Mouse (Mus musculus) heart, adult 2 months (tissue): ENCODE measurements around the gene Arrdc3. TPM values are rescaled to one million over a fixed set of nuclear protein-coding genes. Genes with fewer than 3 reads are reported as not detected.

ENCODE experiments used
- DNase-seq, 2 experiments: peaks; one replicate each; pipeline ENCODE4 v3.0.0; 2021
- H3K27ac ChIP-seq: fragments of 200-600 bp; 2 replicates; pipeline ENCODE4 v1.8.1; 2022
- H3K27me3 ChIP-seq: fragments of 200-500 bp; 2 replicates; pipeline ENCODE4 v1.6.1; 2012; ENCODE audit warnings: mild to moderate bottlenecking, low read length, inconsistent platforms, mixed read lengths; ENCODE audit not compliant: control insufficient read depth, insufficient read depth
- H3K36me3 ChIP-seq: fragments of 200-500 bp; 2 replicates; pipeline ENCODE4 v1.6.1; 2012; ENCODE audit warnings: low read length, inconsistent platforms; ENCODE audit not compliant: control insufficient read depth, insufficient read depth
- H3K4me1 ChIP-seq: fragments of 200-500 bp; 2 replicates; pipeline ENCODE4 v1.6.1; 2011; ENCODE audit warnings: low read length; ENCODE audit not compliant: control insufficient read depth, insufficient read depth
- H3K4me3 ChIP-seq: fragments of 200-600 bp; 2 replicates; pipeline ENCODE4 v1.8.1; 2022
- H3K79me2 ChIP-seq: fragments of 200-500 bp; replicated peaks from 2 replicates; pipeline ENCODE4 v1.6.1; 2012; ENCODE audit warnings: mild to moderate bottlenecking, inconsistent platforms, low read length, moderate library complexity, mixed read lengths; ENCODE audit not compliant: control insufficient read depth, insufficient read depth
- H3K9ac ChIP-seq: fragments of 200-500 bp; 2 replicates; pipeline ENCODE4 v1.6.1; 2012; ENCODE audit warnings: low read depth, mild to moderate bottlenecking, control low read depth, inconsistent platforms, low read length, mixed read lengths
- CTCF ChIP-seq: fragments of 200-600 bp; IDR thresholded peaks from 2 replicates; pipeline ENCODE4 v1.8.1; 2022; ENCODE audit warnings: antibody characterized with exemption, mild to moderate bottlenecking, moderate library complexity
- EP300 ChIP-seq: fragments of 200-500 bp; IDR thresholded peaks from 2 replicates; pipeline ENCODE4 v1.6.1; 2011; ENCODE audit warnings: low read depth, low read length, control low read depth; ENCODE audit not compliant: insufficient read depth
- POLR2A ChIP-seq: fragments of 200-500 bp; IDR thresholded peaks from 2 replicates; pipeline ENCODE4 v1.6.1; 2011; ENCODE audit warnings: mild to moderate bottlenecking, low read depth, low read length, control low read depth; ENCODE audit not compliant: insufficient read depth
- WGBS: fragments of 180-500 bp; shearing (Covaris S2); methylation state at CpG from one replicate; pipeline ENCODE4 v1.1.7; 2018; 5-methylcytosine and 5-hydroxymethylcytosine counted together
- intact Hi-C: fragments of 180-260 bp; cut with DNase I; formaldehyde crosslinking; loops from one replicate; pipeline ENCODE4 v1.15.1; 2025
- polyA plus RNA-seq: library from polyadenylated mRNA; depleted of rRNA; stranded (reverse); fragments of >200 nt; gene quantifications from 2 replicates; pipeline ENCODE4 v1.2.3, GENCODE M21; 2012
- total RNA-seq, 2 experiments: library from RNA; stranded (reverse); gene quantifications; 2 replicates each; pipeline ENCODE4 v1.2.3; 2021

The Arrdc3 gene
- total and polyA plus RNA-seq, 3 experiments, result 25.8 to 30.5 (median 29.3) TPM

DNA sequence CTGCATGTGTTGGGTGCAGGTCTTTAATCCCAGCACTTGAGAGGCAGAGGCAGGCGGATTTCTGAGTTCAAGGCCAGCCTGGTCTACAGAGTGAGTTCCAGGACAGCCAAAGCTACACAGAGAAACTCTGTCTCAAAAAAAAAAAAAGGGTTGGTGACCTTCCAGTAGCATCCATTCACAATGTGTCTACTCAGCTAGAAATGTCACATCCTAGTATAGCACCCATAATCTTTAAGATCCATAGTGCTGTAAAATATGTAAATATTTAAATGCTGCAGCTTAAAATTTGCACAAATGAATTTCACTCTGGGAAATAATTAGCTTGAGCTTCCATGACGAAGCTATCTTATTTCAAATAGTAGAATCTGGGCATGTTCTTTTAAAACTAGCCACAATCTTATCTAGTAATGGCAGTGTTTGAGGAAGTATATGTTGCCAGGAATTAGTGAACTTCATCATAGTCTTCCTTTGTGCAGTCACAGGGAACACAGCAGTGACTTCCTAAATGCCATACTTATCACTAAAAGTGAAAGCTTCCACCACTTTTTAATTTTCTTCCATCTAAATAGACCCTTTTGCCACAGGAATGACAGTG is 16.3 kb downstream of the Arrdc3 start:
- no peaks in the 10 kb centered on the region for H3K4me1 ChIP-seq
- 65% methylated on average over 2 of the region's 2 CpGs for WGBS
- H3K27ac ChIP-seq, result no peak overlapping the region
- no peak for DNase-seq
- H3K4me3 ChIP-seq, result no peak overlapping the region
- intact Hi-C loops, result no loop called here
- no peaks in the 10 kb centered on the region for H3K27me3 ChIP-seq
- no peaks in the 10 kb centered on the region for H3K79me2 ChIP-seq
- no peak for TF ChIP-seq EP300
- no peak for TF ChIP-seq CTCF
- TF ChIP-seq POLR2A, result no peak
- H3K36me3 ChIP-seq, result peaks cover 2% of the 10 kb centered on the region
- no peak overlapping the region for H3K9ac ChIP-seq

DNA sequence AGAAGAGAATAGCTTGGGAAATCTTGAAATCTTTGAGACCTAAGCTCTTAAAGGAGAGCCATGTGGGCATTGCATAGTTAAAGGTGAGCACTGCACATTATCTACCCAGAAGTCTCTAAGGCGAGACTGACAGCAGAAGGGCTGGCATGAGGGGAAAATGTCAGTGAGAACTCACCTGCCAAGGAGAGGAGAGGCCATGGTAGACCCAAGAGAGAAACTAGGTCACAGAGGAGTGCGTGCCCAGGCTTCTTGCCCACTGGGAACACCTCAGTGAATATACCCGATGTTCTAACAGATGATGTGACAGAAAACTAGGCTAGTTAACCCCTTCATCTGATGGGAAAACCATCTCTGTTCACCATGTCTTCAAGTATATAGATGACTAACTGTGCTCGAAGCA is 18.2 kb downstream of the Arrdc3 start:
- WGBS, result 76% methylated on average over 4 of the region's 4 CpGs
- Histone ChIP-seq H3K27me3 (no peaks in the 10 kb centered on the region), H3K4me3 (no peak overlapping the region), H3K4me1 (no peaks in the 10 kb centered on the region), H3K36me3 (no peaks in the 10 kb centered on the region), H3K79me2 (no peaks in the 10 kb centered on the region), H3K27ac (no peak overlapping the region), H3K9ac (no peak overlapping the region)
- no peak for TF ChIP-seq POLR2A
- no peak for TF ChIP-seq CTCF
- no peak for TF ChIP-seq EP300
- DNase-seq, result no peak
- intact Hi-C loops, result no loop called here

DNA sequence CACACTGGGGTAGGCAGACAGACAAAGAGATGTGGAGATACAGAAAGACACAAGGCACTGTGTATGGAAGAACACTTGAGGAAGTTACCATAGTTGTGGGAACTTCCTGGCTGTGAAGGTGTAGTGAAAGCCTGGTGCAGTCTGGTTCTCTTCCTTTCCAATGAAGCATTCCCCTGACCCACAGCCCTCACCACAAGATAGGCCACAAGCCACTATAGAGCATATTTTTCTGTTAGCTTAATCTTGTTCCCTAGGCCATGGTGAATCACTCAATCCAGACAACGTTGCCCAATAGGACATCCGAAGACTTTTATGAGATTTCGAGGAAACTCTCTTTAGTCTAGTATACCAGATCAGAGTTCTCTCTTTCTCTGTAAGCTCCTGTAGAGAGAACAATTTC is 19.6 kb downstream of the Arrdc3 start:
- TF ChIP-seq POLR2A, result no peak
- TF ChIP-seq EP300, result no peak
- no peak for TF ChIP-seq CTCF
- H3K9ac ChIP-seq, result no peak overlapping the region
- 89% methylated on average over 3 of the region's 3 CpGs for WGBS
- no peaks in the 10 kb centered on the region for H3K4me1 ChIP-seq
- H3K27ac ChIP-seq, result no peak overlapping the region
- no peak overlapping the region for H3K4me3 ChIP-seq
- no peaks in the 10 kb centered on the region for H3K36me3 ChIP-seq
- no peaks in the 10 kb centered on the region for H3K79me2 ChIP-seq
- no peaks in the 10 kb centered on the region for H3K27me3 ChIP-seq
- intact Hi-C loops, result no loop called here
- DNase-seq, result no peak

DNA sequence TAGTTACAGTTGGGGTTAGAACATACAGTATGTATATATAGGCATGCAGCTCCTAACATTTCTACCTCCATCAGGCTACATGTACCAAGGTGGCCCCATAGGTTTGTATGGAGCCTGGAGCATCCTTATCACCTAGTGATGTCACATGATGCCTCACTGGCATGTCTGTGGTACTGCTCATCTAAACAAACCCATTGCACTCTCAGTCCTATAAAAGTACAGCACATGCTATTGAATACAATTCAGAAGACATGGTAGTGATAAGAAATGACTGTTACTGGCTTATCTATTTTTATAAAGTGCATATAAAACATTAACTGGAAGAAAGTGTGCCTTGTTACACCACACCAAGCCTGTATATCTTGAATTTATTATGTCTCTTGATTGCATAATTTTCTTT is 30.2 kb downstream of the Arrdc3 start:
- Histone ChIP-seq H3K4me3 (no peak overlapping the region), H3K36me3 (no peaks in the 10 kb centered on the region), H3K27me3 (no peaks in the 10 kb centered on the region), H3K27ac (no peak overlapping the region), H3K79me2 (no peaks in the 10 kb centered on the region), H3K4me1 (no peaks in the 10 kb centered on the region), H3K9ac (no peak overlapping the region)
- TF ChIP-seq POLR2A, result no peak
- TF ChIP-seq CTCF, result no peak
- DNase-seq, result no peak
- intact Hi-C loops, result no loop called here

GRCm38 (mm10) chr13:80920939-80921338 is 37.8 kb downstream of the Arrdc3 start:
- intact Hi-C loops, result no loop called here
- no peak for DNase-seq
- Histone ChIP-seq H3K4me1 (no peaks in the 10 kb centered on the region), H3K9ac (no peak overlapping the region), H3K4me3 (no peak overlapping the region), H3K27me3 (no peaks in the 10 kb centered on the region), H3K27ac (no peak overlapping the region), H3K79me2 (no peaks in the 10 kb centered on the region), H3K36me3 (no peaks in the 10 kb centered on the region)
- 51% methylated on average over 6 of the region's 6 CpGs for WGBS
- TF ChIP-seq POLR2A (no peak), EP300 (no peak), CTCF (no peak)

DNA sequence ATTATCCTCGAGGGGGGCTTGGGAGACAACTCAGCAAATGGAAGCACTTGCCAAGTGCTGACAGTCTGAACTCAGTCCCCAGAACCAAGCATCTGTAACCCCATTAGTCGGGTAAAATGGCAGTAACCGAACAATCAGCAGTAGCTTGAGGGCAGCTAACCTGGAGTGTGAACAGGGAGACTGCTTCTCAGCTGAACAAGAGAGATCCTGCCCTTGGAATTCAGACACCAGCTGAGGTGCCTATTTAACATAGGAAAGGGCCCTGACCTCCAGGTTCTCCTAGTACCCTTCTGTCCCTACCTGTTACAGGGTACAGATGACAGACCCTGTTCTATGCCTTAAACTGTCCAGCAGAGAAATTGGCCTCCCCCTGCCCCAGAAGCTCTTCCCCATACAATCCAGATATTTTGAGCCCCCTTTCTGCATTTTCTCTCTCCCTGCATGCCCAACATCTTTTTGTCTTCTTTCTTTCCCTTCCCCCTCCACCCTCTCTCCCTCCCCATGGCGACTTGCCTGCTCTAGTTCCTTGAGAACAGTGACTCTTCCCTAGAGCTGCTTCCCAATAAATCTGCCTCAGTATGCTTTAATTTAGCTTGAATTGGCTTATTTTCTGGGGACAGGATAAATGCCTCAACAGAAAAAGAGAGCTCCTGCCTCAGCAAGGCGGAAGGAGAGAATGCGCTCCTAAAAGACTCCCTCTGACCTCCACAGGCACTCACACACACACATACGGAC is 38.6 kb downstream of the Arrdc3 start:
- TF ChIP-seq POLR2A (no peak), CTCF (no peak), EP300 (no peak)
- DNase-seq, result no peak
- intact Hi-C loops, result no loop called here
- no peaks in the 10 kb centered on the region for H3K79me2 ChIP-seq
- 79% methylated on average over 7 of the region's 7 CpGs for WGBS
- H3K4me3 ChIP-seq, result no peak overlapping the region
- no peak overlapping the region for H3K9ac ChIP-seq
- H3K36me3 ChIP-seq, result no peaks in the 10 kb centered on the region
- H3K27ac ChIP-seq, result no peak overlapping the region
- H3K27me3 ChIP-seq, result no peaks in the 10 kb centered on the region
- H3K4me1 ChIP-seq, result no peaks in the 10 kb centered on the region
